In genomic region chr9:21434410-21434809, GRCm38 (mm10) we compare ENCODE assay signal across 10 mouse cellular contexts.
"Had no signal": no experiment of that assay in that cellular context is flagged by ENCODE, and none has a peak within 500 bp of the region (broad histone marks: within the 10 kb centered on the region; RNA-seq: fewer than 3 reads in every experiment).

No protein-coding gene starts in this region.

- H3K27ac ChIP-seq: liver, embryonic 14.5 days; midbrain, embryonic 10.5 days; midbrain, embryonic 12.5 days; neural tube, embryonic 12.5 days; stomach, embryonic 15.5 days had no signal

- H3K4me2 ChIP-seq: lung, embryonic 14.5 days; midbrain, embryonic 12.5 days; neural tube, embryonic 12.5 days; stomach, embryonic 15.5 days had no signal

- H3K36me3 ChIP-seq: midbrain, embryonic 10.5 days; midbrain, embryonic 12.5 days; neural tube, embryonic 12.5 days; stomach, embryonic 15.5 days had no signal

- H3K4me3 ChIP-seq: midbrain, embryonic 10.5 days; midbrain, embryonic 12.5 days; neural tube, embryonic 12.5 days; stomach, embryonic 15.5 days had no signal

- H3K4me1 ChIP-seq: neural tube, embryonic 12.5 days had no signal

- H3K9me3 ChIP-seq: midbrain, embryonic 10.5 days; midbrain, embryonic 12.5 days; neural tube, embryonic 12.5 days; stomach, embryonic 15.5 days had no signal

- H3K9ac ChIP-seq: liver, embryonic 14.5 days; lung, embryonic 14.5 days; midbrain, embryonic 12.5 days; neural tube, embryonic 12.5 days; stomach, embryonic 15.5 days had no signal

- H3K27me3 ChIP-seq: midbrain, embryonic 12.5 days; neural tube, embryonic 12.5 days; stomach, embryonic 15.5 days had no signal

- DNase-seq: lung, embryonic 14.5 days; midbrain, embryonic 14.5 days; right cerebral cortex, postnatal 25 days; thymus, postnatal 14 days; thymus, postnatal 36 days had no signal
